Mouse (Mus musculus) liver, adult 2 months (tissue): ENCODE results near the gene Tesmin. TPM values are rescaled to one million over a fixed set of nuclear protein-coding genes. Genes with fewer than 3 reads are reported as not detected.
A peak's percentile ranks its signal among the peaks of the same experiment; 100 is the strongest.

Experiments
- DNase-seq: peaks from one replicate; pipeline ENCODE4 v3.0.0-alpha.2; 2011; ENCODE audit warnings: low read depth, low spot score; ENCODE audit errors: extremely low read depth
- H3K27ac ChIP-seq: fragments of 200-500 bp; replicated peaks from 2 replicates; pipeline ENCODE4 v1.5.1; 2012; ENCODE audit warnings: low read depth, mild to moderate bottlenecking, control low read depth, inconsistent platforms, low read length; ENCODE audit not compliant: insufficient read depth
- H3K27me3 ChIP-seq: fragments of 200-500 bp; 2 replicates; pipeline ENCODE4 v1.6.1; 2012; ENCODE audit warnings: mild to moderate bottlenecking, moderate library complexity, low read length, inconsistent platforms; ENCODE audit not compliant: control insufficient read depth, insufficient read depth
- H3K36me3 ChIP-seq: fragments of 200-500 bp; 2 replicates; pipeline ENCODE4 v1.6.1; 2012; ENCODE audit warnings: low read length, inconsistent platforms; ENCODE audit not compliant: control insufficient read depth, insufficient read depth
- H3K4me1 ChIP-seq: fragments of 200-500 bp; 2 replicates; pipeline ENCODE4 v1.6.1; 2011; ENCODE audit warnings: low read length; ENCODE audit not compliant: control insufficient read depth, insufficient read depth
- H3K4me3 ChIP-seq: fragments of 200-500 bp; 2 replicates; pipeline ENCODE4 v1.5.1; 2011; ENCODE audit warnings: low read depth, mild to moderate bottlenecking, control low read depth, low read length, moderate library complexity; ENCODE audit not compliant: insufficient read depth
- H3K79me2 ChIP-seq: fragments of 200-500 bp; 2 replicates; pipeline ENCODE4 v1.6.1; 2012; ENCODE audit warnings: inconsistent platforms, mild to moderate bottlenecking, low read length, moderate library complexity; ENCODE audit not compliant: control insufficient read depth, insufficient read depth
- H3K9ac ChIP-seq: fragments of 200-500 bp; 2 replicates; pipeline ENCODE4 v1.6.1; 2012; ENCODE audit warnings: low read depth, mild to moderate bottlenecking, control low read depth, inconsistent platforms, low read length
- CTCF ChIP-seq: fragments of 200-500 bp; IDR thresholded peaks from 2 replicates; pipeline ENCODE4 v1.5.1; 2011; ENCODE audit warnings: low read depth, low read length, control low read depth
- POLR2A ChIP-seq: fragments of 200-500 bp; IDR thresholded peaks from 2 replicates; pipeline ENCODE4 v1.6.1; 2011; ENCODE audit warnings: low read length, control low read depth; ENCODE audit not compliant: insufficient read depth; ENCODE audit errors: extremely low read depth
- WGBS: fragments of 180-500 bp; shearing (Covaris S2); methylation state at CpG from one replicate; pipeline ENCODE4 v1.1.7; 2018; 5-methylcytosine and 5-hydroxymethylcytosine counted together
- polyA plus RNA-seq: library from polyadenylated mRNA; depleted of rRNA; stranded (reverse); fragments of >200 nt; gene quantifications from 2 replicates; pipeline ENCODE4 v1.2.3, GENCODE M21; 2012
- total RNA-seq: library from RNA; depleted of rRNA; stranded (reverse); fragments of >200 nt; gene quantifications from 2 replicates; pipeline ENCODE4 v1.2.3, GENCODE M21; 2014

Gene Tesmin
- total and polyA plus RNA-seq, 2 experiments: 0.33 to 0.46 TPM

DNA sequence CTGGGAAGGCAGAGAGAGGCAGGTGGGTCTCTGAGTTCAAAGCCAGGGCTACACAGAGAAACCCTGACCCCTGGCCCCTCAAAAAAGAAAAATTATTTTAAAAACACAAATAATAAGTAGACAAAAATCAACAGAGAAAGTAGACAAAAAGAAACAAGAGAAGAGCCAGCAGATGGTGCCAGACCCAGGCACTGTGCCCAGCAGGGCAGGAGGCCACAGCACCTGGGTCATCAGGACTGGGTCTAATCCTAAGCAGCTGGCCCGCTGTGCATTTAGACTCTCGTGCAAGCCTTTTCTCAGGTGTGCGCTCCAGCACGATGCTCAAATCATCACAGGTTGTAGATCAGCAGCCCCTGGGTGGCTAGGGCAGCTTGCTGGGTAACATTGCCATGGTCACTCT lies 25.1 kb upstream of the Tesmin start:
- DNase-seq: peak; percentile 62
- Histone ChIP-seq H3K27me3 (no peaks in the 10 kb centered on the region), H3K36me3 (peaks cover 96% of the 10 kb centered on the region), H3K9ac (no peak overlapping the region), H3K79me2 (no peaks in the 10 kb centered on the region), H3K4me3 (no peak overlapping the region), H3K27ac (no peak overlapping the region), H3K4me1 (peaks cover 1% of the 10 kb centered on the region; the same call in 1 of the 2 replicates)
- TF ChIP-seq CTCF (peak; percentile 36; the same call in 1 of the 2 replicates), POLR2A (no peak)
- 63% methylated on average over 4 of the region's 4 CpGs for WGBS

- peaks cover 99% of the 10 kb centered on the region for H3K36me3 ChIP-seq
- 96% methylated on average over 3 of the region's 3 CpGs for WGBS
These were observed 23.6 kb upstream of the Tesmin start for GRCm38 (mm10) chr19:3365089-3365488.

DNA sequence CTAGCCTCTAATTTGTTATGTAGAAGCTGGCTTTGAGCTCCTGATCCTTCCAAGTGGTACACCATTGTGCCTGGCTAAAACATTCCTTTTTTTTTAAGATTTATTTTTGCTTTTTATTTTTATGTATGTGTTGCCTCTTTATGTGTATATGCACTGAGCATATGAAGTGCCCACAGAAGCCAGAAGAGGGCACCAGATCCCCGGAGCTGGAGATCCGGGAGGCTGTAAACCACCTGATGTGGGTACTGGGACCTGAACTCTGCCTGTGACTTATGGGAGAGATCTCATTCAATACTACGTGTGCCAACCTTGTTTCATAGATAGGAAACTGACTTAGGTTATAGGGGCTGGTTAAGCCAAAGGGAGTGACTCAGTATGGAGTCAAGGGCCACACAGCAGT lies 20.4 kb upstream of the Tesmin start:
- TF ChIP-seq POLR2A (no peak), CTCF (no peak; the same call in 1 of the 2 replicates)
- peaks cover 92% of the 10 kb centered on the region for H3K36me3 ChIP-seq
- no peak for DNase-seq
- no peaks in the 10 kb centered on the region for H3K27me3 ChIP-seq
- H3K4me1 ChIP-seq: no peaks in the 10 kb centered on the region
- 86% methylated on average over 3 of the region's 3 CpGs for WGBS
- no peak overlapping the region for H3K4me3 ChIP-seq
- no peaks in the 10 kb centered on the region for H3K79me2 ChIP-seq
- no peak overlapping the region for H3K9ac ChIP-seq
- no peak overlapping the region for H3K27ac ChIP-seq

More at GRCm38 (mm10) chr19:3365089-3365488, 23.6 kb upstream of the Tesmin start:
- no peaks in the 10 kb centered on the region for H3K79me2 ChIP-seq
- no peak overlapping the region for H3K27ac ChIP-seq
- DNase-seq: no peak
- no peak overlapping the region for H3K9ac ChIP-seq
- H3K27me3 ChIP-seq: no peaks in the 10 kb centered on the region
- peak; percentile 18; the same call in 1 of the 2 replicates for TF ChIP-seq CTCF
- no peak for TF ChIP-seq POLR2A
- H3K4me3 ChIP-seq: no peak overlapping the region
- H3K4me1 ChIP-seq: peaks cover 1% of the 10 kb centered on the region; the same call in 1 of the 2 replicates

DNA sequence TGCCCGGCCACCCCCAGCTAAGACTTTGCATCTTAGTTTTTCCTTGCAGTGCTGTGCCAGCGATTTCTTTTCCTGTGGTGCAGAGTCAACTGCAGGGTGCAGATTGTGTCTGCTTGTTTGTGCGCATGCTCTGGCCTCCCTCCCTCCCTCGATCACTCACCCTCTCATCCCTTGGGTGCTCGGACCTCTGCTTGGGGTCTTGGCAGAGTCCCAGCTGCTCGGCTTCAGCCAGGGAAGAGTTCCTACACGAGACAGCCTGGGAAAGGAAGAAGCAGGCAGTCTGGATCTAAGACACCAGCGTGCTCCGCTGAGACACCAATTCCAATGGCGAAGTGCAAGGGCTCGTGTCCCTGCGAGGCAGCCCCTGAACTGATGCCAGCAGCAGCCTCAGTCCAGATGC lies 15.3 kb upstream of the Tesmin start:
- no peaks in the 10 kb centered on the region for H3K79me2 ChIP-seq
- no peak for DNase-seq
- no peaks in the 10 kb centered on the region for H3K27me3 ChIP-seq
- no peak for TF ChIP-seq POLR2A
- no peak for TF ChIP-seq CTCF
- 87% methylated on average over 12 of the region's 12 CpGs for WGBS
- no peak overlapping the region for H3K4me3 ChIP-seq
- H3K27ac ChIP-seq: no peak overlapping the region
- H3K9ac ChIP-seq: no peak overlapping the region
- peaks cover 86% of the 10 kb centered on the region for H3K36me3 ChIP-seq
- no peaks in the 10 kb centered on the region for H3K4me1 ChIP-seq

GRCm38 (mm10) chr19:3374028-3374427 lies 14.6 kb upstream of the Tesmin start:
- H3K27me3 ChIP-seq: no peaks in the 10 kb centered on the region
- 63% methylated on average over 2 of the region's 2 CpGs for WGBS
- H3K27ac ChIP-seq: no peak overlapping the region
- no peaks in the 10 kb centered on the region for H3K4me1 ChIP-seq
- no peaks in the 10 kb centered on the region for H3K79me2 ChIP-seq
- no peak overlapping the region for H3K9ac ChIP-seq
- TF ChIP-seq POLR2A (no peak), CTCF (peak; percentile 34; the same call in 1 of the 2 replicates)
- DNase-seq: no peak
- peaks cover 85% of the 10 kb centered on the region for H3K36me3 ChIP-seq
- H3K4me3 ChIP-seq: no peak overlapping the region

DNA sequence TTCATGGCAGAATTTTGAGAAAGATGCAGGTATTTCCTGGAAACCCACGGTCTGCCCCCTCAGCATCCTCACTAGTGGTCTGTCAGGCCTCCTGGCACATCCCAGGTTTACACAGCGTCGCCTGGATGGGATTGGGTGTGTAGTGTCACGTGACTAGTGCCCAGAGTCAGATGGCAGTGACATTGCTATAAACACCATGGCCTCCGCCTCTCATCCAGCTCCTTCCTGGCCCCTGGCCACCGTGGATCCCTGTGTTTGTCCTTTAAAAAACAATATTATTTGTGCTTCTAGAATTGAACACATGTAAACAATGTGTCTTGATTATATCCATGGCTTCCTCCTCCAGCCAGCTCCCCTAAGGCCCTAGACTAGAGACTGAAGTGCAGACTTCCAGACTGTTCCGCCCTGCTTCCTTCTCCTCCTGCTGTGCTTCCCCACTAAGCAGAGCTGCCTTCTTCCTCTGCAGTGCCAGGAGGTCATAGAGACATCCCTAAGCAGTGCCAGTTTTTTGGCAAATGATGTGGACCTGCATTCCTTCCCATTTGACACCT lies 12.6 kb upstream of the Tesmin start:
- no peak overlapping the region for H3K4me3 ChIP-seq
- H3K79me2 ChIP-seq: no peaks in the 10 kb centered on the region
- 79% methylated on average over 7 of the region's 7 CpGs for WGBS
- H3K4me1 ChIP-seq: no peaks in the 10 kb centered on the region
- H3K36me3 ChIP-seq: peaks cover 85% of the 10 kb centered on the region
- DNase-seq: no peak
- TF ChIP-seq CTCF (no peak), POLR2A (no peak)
- peak overlapping the region; percentile 18; the same call in 1 of the 2 replicates for H3K27ac ChIP-seq
- no peak overlapping the region for H3K9ac ChIP-seq
- no peaks in the 10 kb centered on the region for H3K27me3 ChIP-seq
